Mouse (Mus musculus) 416B (cell line): ENCODE results near the gene Aif1l.

Experiments
- DNase-seq: peaks from one replicate; pipeline ENCODE4 v3.0.0; 2011; ENCODE audit warnings: low read depth

Aif1l gene

GRCm38 (mm10) chr2:32019704-32020103 lies 69.8 kb downstream of the Aif1l start:
- no peak for DNase-seq

DNA sequence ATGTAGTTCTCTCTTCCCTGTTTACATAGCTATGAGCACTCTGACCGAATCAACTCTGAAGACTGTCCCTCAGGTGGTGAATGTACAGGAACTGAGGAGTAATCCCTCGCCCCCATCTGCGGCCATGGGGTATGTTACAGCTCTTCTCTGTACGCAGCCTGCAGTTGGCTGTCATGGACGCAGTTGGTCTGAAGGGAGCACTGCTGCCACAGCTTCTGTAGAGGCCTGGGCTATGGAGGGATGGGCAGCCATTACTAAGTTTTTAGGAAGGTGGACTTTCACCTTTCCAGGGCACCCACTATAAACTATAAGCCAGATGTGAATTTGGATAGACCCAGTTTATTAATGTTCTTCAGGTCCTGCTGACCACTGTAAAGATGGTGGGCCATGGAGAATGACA lies 70.3 kb downstream of the Aif1l start:
- no peak for DNase-seq
